Mouse (Mus musculus): Measurements from ENCODE around the gene Exd2. TPM values are rescaled to one million over a fixed set of nuclear protein-coding genes. Genes with fewer than 3 reads are reported as not detected.
"Not testable (repeated sequence)": the region's sequence is repeated elsewhere in the genome, so short reads cannot be mapped to it uniquely, and the experiment has no call there.

Exd2 gene
- total and polyA plus RNA-seq, 2 experiments, result 4.9 to 9.8 TPM

DNA sequence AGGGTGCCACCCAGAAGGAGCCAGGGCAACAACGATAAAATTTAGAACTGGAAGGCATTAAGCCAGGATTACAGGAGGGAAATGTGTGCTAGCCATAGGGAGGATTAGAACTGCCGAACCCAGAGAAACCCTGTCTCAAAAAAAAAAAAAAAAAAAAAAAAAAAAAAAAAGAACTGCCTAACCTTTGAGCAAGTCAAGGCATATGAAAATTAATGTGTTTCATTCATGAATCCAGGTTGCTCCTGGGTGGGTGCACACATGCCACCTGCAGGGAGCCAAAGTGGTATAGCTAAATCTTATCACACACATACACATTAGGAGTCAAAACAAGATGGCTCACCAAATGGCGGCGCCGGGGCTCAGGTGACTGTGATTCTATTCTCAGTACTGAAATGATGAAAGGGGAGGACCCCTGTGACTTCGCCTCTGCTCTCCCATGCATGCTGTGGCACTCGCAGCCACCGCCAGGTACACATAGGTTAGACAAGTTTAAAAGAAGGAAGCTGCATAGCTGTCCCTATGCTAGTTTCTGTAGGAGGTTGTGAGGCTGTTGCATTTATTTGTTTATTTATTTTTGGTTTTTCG lies 18.3 kb upstream of the Exd2 start:
- TF ChIP-seq CTCF (IDR thresholded peaks at IDR 0.05; ENCODE audit: low read depth, low read length) (no peak), POLR2A (IDR thresholded peaks at IDR 0.05; ENCODE audit: extremely low read depth, insufficient read depth, low read length) (no peak)
- Histone ChIP-seq H3K27ac (replicated peaks; ENCODE audit: insufficient read depth, low read depth, low read length) (no peak overlapping the region), H3K9ac (ENCODE audit: low read depth, low read length) (no peak overlapping the region), H3K4me1 (ENCODE audit: control insufficient read depth, insufficient read depth, low read length) (no peaks in the 10 kb centered on the region), H3K36me3 (ENCODE audit: control insufficient read depth, insufficient read depth, low read length) (no peaks in the 10 kb centered on the region), H3K4me3 (ENCODE audit: insufficient read depth, low read depth, low read length) (no peak overlapping the region), H3K79me2 (ENCODE audit: control insufficient read depth, insufficient read depth, low read length) (no peaks in the 10 kb centered on the region), H3K27me3 (ENCODE audit: control insufficient read depth, insufficient read depth, low read length) (no peaks in the 10 kb centered on the region)
- WGBS, result 87% methylated on average over 9 of the region's 9 CpGs
- no peak for DNase-seq (ENCODE audit: extremely low read depth, low read depth, low spot score)

GRCm38 (mm10) chr12:80453506-80453905 lies 9.4 kb upstream of the Exd2 start:
- Histone ChIP-seq H3K27ac (replicated peaks; ENCODE audit: insufficient read depth, low read depth, low read length) (no peak overlapping the region), H3K4me1 (ENCODE audit: control insufficient read depth, insufficient read depth, low read length) (no peaks in the 10 kb centered on the region), H3K36me3 (ENCODE audit: control insufficient read depth, insufficient read depth, low read length) (no peaks in the 10 kb centered on the region), H3K4me3 (ENCODE audit: insufficient read depth, low read depth, low read length) (no peak overlapping the region), H3K27me3 (ENCODE audit: control insufficient read depth, insufficient read depth, low read length) (no peaks in the 10 kb centered on the region), H3K9ac (ENCODE audit: low read depth, low read length) (no peak overlapping the region), H3K79me2 (ENCODE audit: control insufficient read depth, insufficient read depth, low read length) (no peaks in the 10 kb centered on the region)
- TF ChIP-seq CTCF (IDR thresholded peaks at IDR 0.05; ENCODE audit: low read depth, low read length) (no peak), POLR2A (IDR thresholded peaks at IDR 0.05; ENCODE audit: extremely low read depth, insufficient read depth, low read length) (no peak)
- WGBS, result 84% methylated on average over 1 of the region's 1 CpGs
- DNase-seq (ENCODE audit: extremely low read depth, low read depth, low spot score), result no peak

GRCm38 (mm10) chr12:80458033-80458432 lies 4.9 kb upstream of the Exd2 start:
- DNase-seq (ENCODE audit: extremely low read depth, low read depth, low spot score), result no peak
- no peak overlapping the region for H3K9ac ChIP-seq (ENCODE audit: low read depth, low read length)
- WGBS, result 63% methylated on average over 5 of the region's 5 CpGs
- H3K36me3 ChIP-seq (ENCODE audit: control insufficient read depth, insufficient read depth, low read length), result no peaks in the 10 kb centered on the region
- no peaks in the 10 kb centered on the region for H3K27me3 ChIP-seq (ENCODE audit: control insufficient read depth, insufficient read depth, low read length)
- no peaks in the 10 kb centered on the region for H3K79me2 ChIP-seq (ENCODE audit: control insufficient read depth, insufficient read depth, low read length)
- H3K27ac ChIP-seq (replicated peaks; ENCODE audit: insufficient read depth, low read depth, low read length), result no peak overlapping the region
- no peak for TF ChIP-seq POLR2A (IDR thresholded peaks at IDR 0.05; ENCODE audit: extremely low read depth, insufficient read depth, low read length)
- no peak for TF ChIP-seq CTCF (IDR thresholded peaks at IDR 0.05; ENCODE audit: low read depth, low read length)
- H3K4me1 ChIP-seq (ENCODE audit: control insufficient read depth, insufficient read depth, low read length), result no peaks in the 10 kb centered on the region
- no peak overlapping the region for H3K4me3 ChIP-seq (ENCODE audit: insufficient read depth, low read depth, low read length)

- not testable (repeated sequence) for H3K79me2 ChIP-seq (ENCODE audit: control insufficient read depth, insufficient read depth, low read length); H3K9ac ChIP-seq (ENCODE audit: low read depth, low read length); DNase-seq (ENCODE audit: extremely low read depth, low read depth, low spot score); H3K36me3 ChIP-seq (ENCODE audit: control insufficient read depth, insufficient read depth, low read length); H3K4me1 ChIP-seq (ENCODE audit: control insufficient read depth, insufficient read depth, low read length); H3K27me3 ChIP-seq (ENCODE audit: control insufficient read depth, insufficient read depth, low read length); H3K4me3 ChIP-seq (ENCODE audit: insufficient read depth, low read depth, low read length); H3K27ac ChIP-seq (replicated peaks; ENCODE audit: insufficient read depth, low read depth, low read length)
- WGBS, result 15% methylated on average over 10 of the region's 10 CpGs
Measured at GRCm38 (mm10) chr12:80462292-80462896, 501 bp upstream of the Exd2 start.

DNA sequence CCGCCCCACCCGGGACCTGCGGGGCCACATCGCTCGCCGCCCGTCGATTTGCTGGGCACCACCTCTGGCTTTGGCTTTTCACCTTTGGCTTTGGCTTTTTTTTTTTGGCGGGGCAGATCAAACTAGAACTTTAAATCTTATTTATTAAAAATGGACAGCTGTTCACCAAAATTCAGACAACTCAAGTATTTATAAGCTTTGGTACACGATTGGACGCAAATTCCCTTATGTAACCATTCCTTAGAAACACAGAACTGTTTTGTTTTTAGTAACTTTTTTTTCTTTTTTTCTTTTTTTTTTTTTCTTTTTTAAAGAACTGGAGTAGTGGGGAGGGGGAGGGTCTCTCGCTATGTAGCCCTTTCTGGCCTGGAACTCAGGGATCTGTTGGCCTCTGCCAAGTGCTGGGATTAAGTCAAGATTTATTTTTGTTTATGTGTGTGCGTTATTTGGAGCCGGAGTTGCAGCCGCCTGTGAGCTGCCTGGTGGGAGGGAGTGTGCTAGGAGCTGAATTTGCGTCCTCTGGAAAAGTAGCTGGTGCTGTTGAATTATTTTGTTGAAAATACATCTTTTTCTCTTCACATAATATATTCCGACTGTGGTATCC lies 873 bp downstream of the Exd2 start:
- TF ChIP-seq CTCF (IDR thresholded peaks at IDR 0.05; ENCODE audit: low read depth, low read length), result no peak
- no peak for TF ChIP-seq POLR2A (IDR thresholded peaks at IDR 0.05; ENCODE audit: extremely low read depth, insufficient read depth, low read length)
- H3K4me1 ChIP-seq (ENCODE audit: control insufficient read depth, insufficient read depth, low read length), result no peaks in the 10 kb centered on the region
- DNase-seq (ENCODE audit: extremely low read depth, low read depth, low spot score), result no peak
- peak overlapping the region; percentile 80; the same call in 1 of the 2 replicates for H3K9ac ChIP-seq (ENCODE audit: low read depth, low read length)
- H3K27me3 ChIP-seq (ENCODE audit: control insufficient read depth, insufficient read depth, low read length), result no peaks in the 10 kb centered on the region
- no peak overlapping the region for H3K27ac ChIP-seq (replicated peaks; ENCODE audit: insufficient read depth, low read depth, low read length)
- peak overlapping the region; percentile 96 for H3K4me3 ChIP-seq (ENCODE audit: insufficient read depth, low read depth, low read length)
- WGBS, result 18% methylated on average over 17 of the region's 17 CpGs
- H3K36me3 ChIP-seq (ENCODE audit: control insufficient read depth, insufficient read depth, low read length), result no peaks in the 10 kb centered on the region
- H3K79me2 ChIP-seq (ENCODE audit: control insufficient read depth, insufficient read depth, low read length), result no peaks in the 10 kb centered on the region

DNA sequence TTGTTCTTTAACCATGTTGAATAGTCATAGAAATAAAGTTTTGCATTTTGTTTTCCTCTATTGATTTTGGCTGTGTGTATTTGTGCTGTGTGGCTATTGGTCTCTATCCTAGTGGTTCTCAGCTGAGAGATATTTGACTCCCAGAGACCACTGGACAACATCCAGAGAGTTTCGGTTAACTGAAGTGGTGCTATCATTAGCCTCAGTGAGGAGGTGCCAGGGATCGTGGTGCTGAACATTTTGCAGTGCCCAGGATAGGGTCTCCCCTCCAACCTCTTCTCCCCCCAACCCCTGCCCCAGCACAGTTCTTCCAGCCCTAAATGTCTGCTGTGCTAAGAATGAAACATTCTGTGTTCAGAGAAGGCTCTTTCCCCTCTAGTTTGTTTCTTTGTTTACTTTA lies 7.3 kb downstream of the Exd2 start:
- TF ChIP-seq CTCF (IDR thresholded peaks at IDR 0.05; ENCODE audit: low read depth, low read length) (no peak), POLR2A (IDR thresholded peaks at IDR 0.05; ENCODE audit: extremely low read depth, insufficient read depth, low read length) (no peak)
- no peak overlapping the region for H3K9ac ChIP-seq (ENCODE audit: low read depth, low read length)
- no peak overlapping the region for H3K27ac ChIP-seq (replicated peaks; ENCODE audit: insufficient read depth, low read depth, low read length)
- no peak for DNase-seq (ENCODE audit: extremely low read depth, low read depth, low spot score)
- H3K4me3 ChIP-seq (ENCODE audit: insufficient read depth, low read depth, low read length), result no peak overlapping the region
- no peaks in the 10 kb centered on the region for H3K36me3 ChIP-seq (ENCODE audit: control insufficient read depth, insufficient read depth, low read length)
- H3K27me3 ChIP-seq (ENCODE audit: control insufficient read depth, insufficient read depth, low read length), result no peaks in the 10 kb centered on the region
- no peaks in the 10 kb centered on the region for H3K79me2 ChIP-seq (ENCODE audit: control insufficient read depth, insufficient read depth, low read length)
- 40% methylated on average over 2 of the region's 2 CpGs for WGBS
- no peaks in the 10 kb centered on the region for H3K4me1 ChIP-seq (ENCODE audit: control insufficient read depth, insufficient read depth, low read length)

Data from liver, adult 2 months (tissue).